Mouse (Mus musculus) ES-Bruce4 (cell line): ENCODE measurements around the gene Dhx33. TPM values are rescaled to one million over a fixed set of nuclear protein-coding genes. Genes with fewer than 3 reads are reported as not detected.
A peak's percentile ranks its signal among the peaks of the same experiment; 100 is the strongest.

Experiments
- H3K27ac ChIP-seq: 2 replicates; pipeline ENCODE4 v1.5.1; 2012; ENCODE audit warnings: low read length, inconsistent platforms; ENCODE audit not compliant: insufficient read depth
- H3K27me3 ChIP-seq: 2 replicates; pipeline ENCODE4 v1.6.1; 2012; ENCODE audit warnings: mild to moderate bottlenecking, low read length, inconsistent platforms; ENCODE audit not compliant: control insufficient read depth, poor library complexity, insufficient read depth, severe bottlenecking
- H3K36me3 ChIP-seq: 2 replicates; pipeline ENCODE4 v1.6.1; 2012; ENCODE audit warnings: inconsistent platforms, mild to moderate bottlenecking, low read length, moderate library complexity; ENCODE audit not compliant: control insufficient read depth, poor library complexity, insufficient read depth, severe bottlenecking
- H3K4me1 ChIP-seq: one replicate; pipeline ENCODE4 v1.8.1; 2011; ENCODE audit warnings: low read length; ENCODE audit not compliant: control insufficient read depth, insufficient read depth
- H3K4me3 ChIP-seq: 2 replicates; pipeline ENCODE4 v1.5.1; 2011; ENCODE audit warnings: low read depth, mild to moderate bottlenecking, low read length
- H3K9ac ChIP-seq: 2 replicates; pipeline ENCODE4 v1.6.1; 2012; ENCODE audit warnings: low read depth, mild to moderate bottlenecking, inconsistent platforms; ENCODE audit not compliant: poor library complexity, severe bottlenecking
- H3K9me3 ChIP-seq: replicated peaks from 2 replicates; pipeline ENCODE4 v1.6.1; 2012; ENCODE audit warnings: mild to moderate bottlenecking, low read length, inconsistent platforms; ENCODE audit not compliant: control insufficient read depth, poor library complexity, insufficient read depth, severe bottlenecking
- CTCF ChIP-seq: IDR thresholded peaks from one replicate; pipeline ENCODE4 v1.8.1; 2011; ENCODE audit warnings: low read depth, low read length
- EP300 ChIP-seq: IDR thresholded peaks from 2 replicates; pipeline ENCODE4 v1.6.1; 2011; ENCODE audit warnings: low read depth, low read length; ENCODE audit not compliant: insufficient read depth
- POLR2A ChIP-seq: IDR thresholded peaks from one replicate; pipeline ENCODE4 v1.8.1; 2011; ENCODE audit warnings: low read length; ENCODE audit not compliant: insufficient read depth
- polyA plus RNA-seq: library from polyadenylated mRNA; stranded (reverse); fragments of >200 nt; gene quantifications from 2 replicates; pipeline ENCODE4 v1.2.4, GENCODE M21; 2011; ENCODE audit warnings: low read depth; ENCODE audit not compliant: missing spikeins, insufficient read depth, insufficient read length

Dhx33 gene
- polyA plus RNA-seq, 1 experiment = 32.8 TPM

DNA sequence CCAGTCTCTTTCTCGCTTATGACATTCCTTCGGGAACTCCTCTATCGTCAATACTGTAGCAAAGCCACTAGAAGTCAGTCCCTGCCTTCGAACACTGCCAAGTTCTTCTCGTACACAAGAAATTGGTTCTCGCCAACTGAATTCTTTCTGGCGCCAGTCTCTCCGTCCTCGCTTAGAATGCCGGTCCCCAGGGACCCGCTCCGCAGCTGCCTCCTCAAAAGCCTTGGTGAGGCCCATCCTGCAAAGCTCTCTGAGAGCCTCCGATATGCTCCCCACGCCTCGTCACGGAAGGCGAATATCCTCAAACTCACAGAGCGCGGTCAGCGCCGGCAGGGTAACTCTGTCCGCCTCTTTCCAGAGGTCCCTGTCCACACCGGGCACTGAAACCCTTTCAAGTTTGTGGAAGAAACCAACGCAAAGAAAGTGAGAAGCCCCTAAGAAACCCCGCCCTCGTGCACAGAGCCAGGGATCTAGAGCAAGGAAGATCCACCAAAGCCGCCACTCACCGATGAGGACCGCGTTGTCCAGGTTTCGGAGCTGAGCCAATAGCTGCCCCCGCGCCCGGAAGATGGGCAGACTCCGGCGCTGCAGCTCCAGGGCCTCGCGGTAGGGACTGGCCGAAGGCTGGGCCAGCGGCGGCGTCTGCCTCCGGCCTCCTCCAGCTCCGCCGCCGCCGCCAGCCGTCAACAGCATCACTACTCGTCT lies 474 bp downstream of the Dhx33 start:
- H3K9me3 ChIP-seq = no peaks in the 10 kb centered on the region
- peak overlapping the region; percentile 84 for H3K4me3 ChIP-seq
- H3K36me3 ChIP-seq = peaks cover 25% of the 10 kb centered on the region
- no peaks in the 10 kb centered on the region for H3K27me3 ChIP-seq
- TF ChIP-seq POLR2A (no peak), EP300 (no peak), CTCF (no peak)
- H3K4me1 ChIP-seq = no peaks in the 10 kb centered on the region
- H3K9ac ChIP-seq = peak overlapping the region; percentile 95
- H3K27ac ChIP-seq = no peak overlapping the region

- Histone ChIP-seq H3K9ac (no peak overlapping the region), H3K36me3 (peaks cover 36% of the 10 kb centered on the region), H3K4me1 (no peaks in the 10 kb centered on the region), H3K9me3 (no peaks in the 10 kb centered on the region), H3K27ac (no peak overlapping the region), H3K27me3 (no peaks in the 10 kb centered on the region), H3K4me3 (no peak overlapping the region)
- TF ChIP-seq CTCF (no peak), POLR2A (no peak), EP300 (no peak)
Observed at GRCm38 (mm10) chr11:71001167-71001566, 3.1 kb downstream of the Dhx33 start.

GRCm38 (mm10) chr11:70982557-70983228 lies 21.5 kb downstream of the Dhx33 start, which contains the start of gene C1qbp:
Gene C1qbp (minus strand): TSS chr11:70983026.
- no peaks in the 10 kb centered on the region for H3K27me3 ChIP-seq
- H3K27ac ChIP-seq = 0 out of 2 replicates have a peak within 1 kb of the TSS, but pooled peaks have one; percentile 9
- H3K36me3 ChIP-seq = peaks cover 64% of the 10 kb centered on the region
- H3K4me1 ChIP-seq = no peaks in the 10 kb centered on the region
- H3K9ac ChIP-seq = peak within 1 kb of the TSS; percentile 83
- H3K4me3 ChIP-seq = peak within 1 kb of the TSS; percentile 90
- no peaks in the 10 kb centered on the region for H3K9me3 ChIP-seq
- TF ChIP-seq CTCF (peak; percentile 90), POLR2A (peak; percentile 38), EP300 (peak; percentile 72; the same call in 1 of the 2 replicates)

GRCm38 (mm10) chr11:70982030-70982429 lies 22.2 kb downstream of the Dhx33 start:
- TF ChIP-seq POLR2A (no peak), CTCF (no peak), EP300 (no peak)
- Histone ChIP-seq H3K27ac (0 out of 2 replicates have a peak overlapping the region, but pooled peaks have one; percentile 9), H3K9me3 (no peaks in the 10 kb centered on the region), H3K27me3 (no peaks in the 10 kb centered on the region), H3K4me3 (peak overlapping the region; percentile 90), H3K4me1 (no peaks in the 10 kb centered on the region), H3K9ac (peak overlapping the region; percentile 83), H3K36me3 (peaks cover 64% of the 10 kb centered on the region)

DNA sequence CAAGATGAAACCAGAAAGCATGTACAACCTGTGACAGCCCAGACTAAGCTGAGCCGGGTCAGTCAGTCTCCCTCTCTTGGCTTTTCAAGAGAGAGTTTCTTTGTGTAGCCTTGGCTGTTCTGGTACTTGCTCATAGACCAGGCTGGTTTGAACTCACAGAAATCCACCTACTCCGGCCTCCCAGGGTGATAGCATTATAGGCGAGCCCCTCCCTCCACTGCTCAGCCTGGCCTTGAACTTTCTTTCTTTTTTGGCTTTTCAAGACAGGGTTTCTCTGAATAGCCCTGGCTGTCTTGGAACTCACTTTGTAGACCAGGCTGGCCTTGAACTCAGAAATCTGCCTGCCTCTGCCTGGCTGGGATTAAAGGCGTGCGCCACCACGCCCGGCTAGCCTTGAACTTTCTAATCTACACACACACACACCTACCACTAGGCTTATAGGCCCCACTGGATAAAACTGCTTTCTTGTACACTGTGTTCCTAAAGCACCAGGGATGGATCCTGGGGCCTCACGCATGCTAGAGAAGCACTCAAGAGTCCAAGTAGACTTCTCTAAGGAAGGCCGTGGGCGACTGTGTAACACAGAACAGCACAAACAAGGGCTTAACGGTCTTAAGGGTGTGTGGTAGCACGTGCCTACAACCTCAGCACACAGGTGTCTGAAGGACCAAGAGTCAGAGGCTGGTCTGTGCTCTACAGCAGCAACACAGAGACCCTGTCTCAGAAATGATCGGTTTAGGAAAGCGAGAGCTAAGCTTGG lies 23.3 kb downstream of the Dhx33 start:
- Histone ChIP-seq H3K4me1 (no peaks in the 10 kb centered on the region), H3K4me3 (peak overlapping the region; percentile 90), H3K36me3 (peaks cover 68% of the 10 kb centered on the region), H3K9me3 (no peaks in the 10 kb centered on the region), H3K27me3 (no peaks in the 10 kb centered on the region), H3K9ac (peak overlapping the region; percentile 83), H3K27ac (peak overlapping the region; percentile 22)
- no peak for TF ChIP-seq POLR2A
